Mouse (Mus musculus): ENCODE data around the gene Krtap13-1.
"Not testable (repeated sequence)": the region's sequence is repeated elsewhere in the genome, so short reads cannot be mapped to it uniquely, and the experiment has no call there.

The Krtap13-1 gene

DNA sequence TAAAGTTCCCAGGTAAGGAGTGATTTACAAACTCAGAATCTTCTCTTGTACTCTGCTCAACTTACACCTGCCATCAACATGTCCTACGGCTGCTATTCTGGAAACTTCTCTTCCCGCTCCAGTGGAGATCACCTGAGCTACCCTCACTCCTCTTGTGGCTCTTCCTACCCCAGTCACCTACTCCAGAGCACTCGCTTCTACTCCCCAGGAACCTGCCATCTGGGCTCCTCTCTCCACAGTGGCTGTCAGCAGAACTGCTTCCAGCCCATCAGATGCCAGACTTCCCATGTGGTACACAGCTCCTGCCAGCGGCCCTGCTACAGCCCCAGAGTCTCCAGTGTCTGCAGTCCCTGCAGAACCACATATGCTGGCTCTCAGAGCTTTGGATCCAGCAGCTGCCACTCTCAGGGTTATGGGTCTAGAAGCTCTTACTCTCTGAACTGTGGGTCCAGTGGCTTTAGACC is at the start of gene Krtap13-1:
Gene Krtap13-1 (plus strand): TSS at position 51 of the 464 bp plus-strand sequence.
- no peak for DNase-seq (ENCODE audit: low read depth, low spot score)

DNA sequence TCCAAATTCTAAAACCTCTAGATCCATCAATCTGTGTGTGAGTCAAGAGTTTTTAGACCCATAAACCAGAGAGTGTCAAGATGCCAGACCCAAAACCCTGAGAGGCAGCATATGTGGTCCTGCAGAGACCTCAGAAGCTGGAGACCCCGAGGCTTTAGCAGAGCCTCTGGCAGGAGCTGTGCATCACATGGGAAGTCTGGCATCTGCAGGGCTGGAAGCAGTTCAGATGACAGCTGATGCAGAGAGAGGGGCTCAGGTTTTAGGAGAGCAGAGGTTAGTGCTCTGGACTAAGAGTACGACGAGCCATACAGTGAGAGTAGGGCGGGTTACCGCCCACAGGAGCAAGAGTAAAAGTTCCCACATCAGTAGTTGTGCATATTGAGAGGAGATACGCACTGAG is 49.6 kb upstream of the Krtap13-1 start:
- DNase-seq (ENCODE audit: low read depth, low spot score), result no peak

DNA sequence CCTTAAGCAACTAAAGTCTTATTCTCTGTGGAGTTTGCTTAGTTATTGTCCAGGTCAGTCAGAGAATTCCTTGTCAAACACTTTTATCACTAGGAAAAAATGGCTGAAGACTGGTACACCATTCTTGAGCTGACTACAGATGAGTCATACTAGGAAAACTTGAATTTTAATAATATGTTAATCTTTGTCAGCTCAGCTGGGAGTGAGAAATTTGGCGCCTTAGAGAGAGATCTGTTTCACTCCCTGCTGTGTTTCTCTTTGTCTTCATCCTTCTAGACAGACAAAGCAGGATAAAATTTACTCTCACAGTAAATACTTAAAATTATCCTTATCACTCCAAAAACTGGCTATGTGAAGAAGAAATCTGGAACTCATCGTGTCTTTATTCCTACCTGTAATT is 47.4 kb upstream of the Krtap13-1 start:
- DNase-seq (ENCODE audit: low read depth, low spot score), result no peak

DNA sequence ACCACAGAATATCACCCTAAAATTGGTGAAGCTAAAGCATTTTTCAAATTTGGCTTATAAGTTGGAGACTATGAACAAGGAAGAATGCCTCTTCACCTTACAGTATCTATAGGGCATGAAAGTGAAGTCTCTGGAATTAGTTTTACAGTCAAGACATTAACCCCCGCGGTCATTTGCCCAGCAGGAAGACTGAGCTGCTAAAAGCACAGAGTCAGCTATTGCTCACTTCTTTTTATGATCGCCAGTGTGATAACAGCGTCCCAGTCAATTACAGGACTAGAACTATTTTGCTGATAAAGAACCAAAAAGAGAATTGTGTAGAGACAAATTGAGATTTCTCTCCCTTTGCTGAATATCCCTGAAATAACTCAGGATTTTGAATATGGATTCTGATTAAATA is 32.4 kb upstream of the Krtap13-1 start:
- DNase-seq (ENCODE audit: low read depth, low spot score), result no peak

DNA sequence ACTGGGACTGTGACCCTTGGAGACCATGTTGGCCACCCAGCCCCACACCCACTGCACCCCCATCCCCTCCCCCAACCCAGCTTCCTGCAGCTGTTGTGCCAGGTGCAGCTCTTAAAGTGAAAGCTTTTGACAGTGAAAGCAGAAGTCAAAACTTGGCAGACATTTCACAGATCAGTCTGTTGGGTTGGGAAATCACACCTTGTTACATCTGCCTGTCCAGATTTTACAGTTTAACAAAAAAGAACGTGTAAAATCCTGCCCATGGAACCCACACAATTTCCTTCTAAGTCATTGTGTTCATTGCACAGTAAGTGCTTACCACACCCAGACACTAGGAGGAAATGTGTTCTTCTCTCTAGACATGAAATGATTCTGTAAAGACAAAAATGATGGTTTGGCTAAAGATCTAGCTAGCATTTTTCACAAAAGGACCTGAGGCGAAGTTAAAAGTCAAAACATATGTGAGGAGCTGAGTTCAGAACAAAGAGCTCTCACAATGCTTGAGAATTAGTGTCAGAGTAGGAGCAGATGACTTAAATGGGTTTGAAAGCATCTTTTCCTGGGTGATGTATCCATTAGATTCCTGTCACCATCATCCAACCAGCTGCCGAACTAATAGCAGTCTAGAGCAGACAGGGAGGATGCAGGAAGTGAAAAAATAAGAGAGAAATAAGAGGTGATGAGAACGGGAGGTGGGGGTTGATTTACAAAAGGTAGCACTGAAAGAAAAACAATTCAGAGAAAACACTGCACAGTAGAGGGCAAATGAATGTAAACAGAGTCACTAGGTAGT is 27.4 kb upstream of the Krtap13-1 start:
- DNase-seq (ENCODE audit: low read depth, low spot score), result no peak

DNA sequence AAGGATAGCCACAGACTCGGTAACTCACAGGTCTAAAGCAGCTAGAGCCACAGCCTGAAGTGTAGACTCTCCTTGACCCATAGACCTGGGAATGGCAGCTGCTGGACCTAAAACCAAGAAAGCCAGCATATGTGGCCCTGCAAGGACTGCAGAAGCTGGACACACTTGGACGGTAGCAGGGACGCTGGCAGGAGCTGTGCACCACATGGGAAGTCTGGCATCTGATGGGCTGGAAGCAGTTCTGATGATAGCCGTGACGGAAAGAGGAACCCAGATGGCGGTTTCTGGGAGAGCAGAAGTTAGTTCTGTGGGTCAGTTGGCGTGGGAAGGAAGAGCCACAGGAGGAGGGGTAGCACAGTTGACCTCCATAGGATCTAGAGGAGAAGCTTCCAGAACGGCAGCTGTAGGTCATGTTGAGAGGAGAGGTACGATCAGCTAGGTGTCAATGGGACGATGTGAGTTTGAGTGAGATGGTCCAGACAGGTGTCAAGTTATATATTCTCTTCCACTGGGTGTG is 21.1 kb upstream of the Krtap13-1 start, which contains the start of gene 2310061N02Rik:
Gene 2310061N02Rik (minus strand): TSS at position 467 of the 517 bp plus-strand sequence.
- no peak for DNase-seq (ENCODE audit: low read depth, low spot score)

DNA sequence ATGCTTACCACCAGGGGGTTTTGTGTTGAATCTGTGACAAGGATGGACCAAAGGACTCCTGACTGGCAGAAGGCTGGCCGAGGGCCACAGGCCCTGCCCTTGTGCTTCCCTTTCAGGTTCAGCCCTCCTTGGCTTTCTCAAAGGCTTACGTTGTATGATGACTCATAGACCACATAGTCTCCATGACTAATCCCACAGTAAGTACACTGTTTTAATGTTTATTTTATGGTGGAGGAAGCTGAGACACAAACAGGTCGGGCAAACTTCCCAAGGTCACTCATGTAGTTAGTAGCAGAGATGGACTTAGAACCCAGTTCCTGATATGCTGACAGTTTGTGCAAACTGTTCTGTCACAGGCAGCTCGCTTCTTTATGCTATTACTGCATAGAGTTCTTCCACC is 17.9 kb upstream of the Krtap13-1 start:
- DNase-seq (ENCODE audit: low read depth, low spot score), result no peak

DNA sequence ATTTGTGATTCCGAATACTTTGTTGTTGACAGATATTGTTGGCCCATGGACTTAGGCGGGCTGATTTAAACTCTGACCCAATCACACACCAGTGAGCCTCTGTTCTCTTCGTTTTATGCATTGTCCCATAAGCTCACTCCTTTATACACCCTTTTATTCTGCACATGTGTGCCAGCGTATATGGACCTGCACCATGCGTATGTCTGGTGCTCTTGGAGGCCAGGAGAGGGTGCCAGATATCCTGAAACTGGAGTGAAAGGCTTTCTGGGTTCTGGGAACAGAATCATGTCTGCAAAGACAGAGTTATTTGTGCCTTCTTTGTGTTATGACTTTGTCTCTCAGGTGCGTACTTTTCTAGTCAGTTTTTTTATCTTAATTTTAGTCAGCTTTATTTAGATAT is 17.4 kb upstream of the Krtap13-1 start:
- no peak for DNase-seq (ENCODE audit: low read depth, low spot score)

DNA sequence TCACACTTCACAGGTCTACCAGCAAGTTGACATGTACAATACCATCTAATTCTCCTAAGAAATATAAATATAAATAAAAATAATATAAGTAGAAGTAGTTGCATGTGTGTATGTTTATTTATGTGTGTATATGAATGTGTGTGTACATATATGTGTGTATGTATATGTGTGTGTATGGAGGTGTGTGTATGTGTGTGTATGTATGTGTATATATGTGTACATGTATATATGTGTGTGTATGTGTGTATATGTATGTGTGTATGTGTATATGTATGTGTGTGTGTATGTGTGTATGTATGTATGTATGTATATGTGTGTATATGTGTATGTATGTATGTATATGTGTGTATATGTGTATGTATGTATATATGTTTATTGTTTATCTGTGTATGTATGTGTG is 12.1 kb upstream of the Krtap13-1 start:
- no peak for DNase-seq (ENCODE audit: low read depth, low spot score)

DNA sequence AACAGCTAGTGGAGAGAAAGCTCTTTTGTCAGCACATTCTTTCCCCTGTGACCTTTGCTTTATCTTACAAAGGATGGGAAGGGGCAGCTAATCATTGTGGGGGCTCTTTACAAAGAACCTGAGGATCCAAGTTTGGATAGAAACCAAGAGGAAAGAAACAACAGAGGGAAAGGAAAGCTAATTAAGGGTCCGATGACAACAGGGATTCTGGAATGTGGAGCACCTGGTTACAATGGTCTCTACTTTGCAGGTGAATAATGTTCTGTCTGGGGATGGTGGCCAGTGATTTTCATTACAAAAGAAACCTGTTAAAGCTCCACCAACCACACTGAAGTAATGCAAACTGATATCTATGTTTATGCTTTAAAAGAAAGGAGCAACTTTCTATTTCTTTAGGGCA is 8.6 kb upstream of the Krtap13-1 start:
- DNase-seq (ENCODE audit: low read depth, low spot score), result no peak

DNA sequence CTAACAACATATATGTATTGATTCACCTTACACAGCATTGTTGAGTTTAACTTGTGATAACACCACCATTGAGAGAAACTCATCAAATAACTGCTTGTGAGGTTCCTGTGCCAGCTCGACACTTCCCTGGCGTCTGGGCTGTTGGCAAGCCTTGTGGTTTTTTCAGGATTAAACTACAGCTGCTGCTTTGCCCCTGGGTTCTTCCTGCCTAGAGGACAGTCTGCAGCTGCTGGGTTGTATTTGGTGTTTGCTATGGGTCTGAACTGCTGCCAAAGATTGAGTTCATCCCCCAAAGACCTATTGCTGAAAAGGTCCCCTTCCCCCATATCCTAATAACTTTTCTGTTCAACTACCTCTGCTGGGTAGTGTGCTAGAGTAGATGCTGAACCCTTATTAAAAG is 6.7 kb downstream of the Krtap13-1 start:
- no peak for DNase-seq (ENCODE audit: low read depth, low spot score)

DNA sequence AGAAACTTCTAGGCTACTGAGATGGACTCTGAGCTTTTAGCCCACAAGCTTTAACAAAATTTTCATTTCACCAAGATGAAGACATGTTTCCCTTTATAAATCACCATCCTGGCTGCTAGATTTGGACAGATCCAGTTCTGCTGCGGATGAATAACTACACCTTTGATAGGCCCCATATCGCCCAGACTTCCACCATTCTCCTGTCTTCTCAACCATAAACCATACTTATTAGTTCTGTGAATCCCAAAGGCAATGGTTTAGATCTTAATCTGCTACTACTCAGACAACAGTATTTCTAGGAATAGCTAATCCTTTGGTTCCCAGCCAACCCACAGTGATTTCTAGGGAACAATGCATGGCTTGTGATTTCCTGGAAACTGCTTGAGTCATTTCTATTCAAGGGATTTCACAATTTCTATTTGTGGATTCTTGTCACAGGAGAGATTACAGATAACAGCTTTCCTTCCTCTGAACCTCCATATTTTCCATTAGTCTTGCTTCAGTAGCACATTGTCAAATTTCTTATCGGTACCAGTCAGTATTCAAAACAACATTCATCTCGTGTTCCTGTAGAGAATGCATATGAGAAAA is 16.2 kb downstream of the Krtap13-1 start:
- no peak for DNase-seq (ENCODE audit: low read depth, low spot score)

DNA sequence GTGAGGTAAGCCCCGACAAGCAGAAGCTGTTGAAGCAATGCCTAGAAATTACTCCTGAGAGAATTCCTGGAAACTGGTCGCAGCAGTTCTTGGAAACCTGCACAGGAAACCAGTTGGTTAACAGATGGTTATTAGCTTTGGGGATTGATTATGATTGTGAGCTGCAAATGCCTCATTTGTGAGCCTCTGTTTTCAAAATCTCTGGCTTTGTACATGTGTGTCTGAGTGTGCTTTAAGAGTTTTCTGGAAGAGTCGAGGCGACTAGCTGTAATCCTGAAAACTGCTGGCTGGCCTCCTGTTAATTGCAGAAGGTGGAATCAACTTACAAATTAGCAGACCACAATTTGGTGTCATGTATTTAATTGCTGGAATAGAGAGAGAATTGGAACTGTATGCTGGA is 19.3 kb downstream of the Krtap13-1 start:
- no peak for DNase-seq (ENCODE audit: low read depth, low spot score)

DNA sequence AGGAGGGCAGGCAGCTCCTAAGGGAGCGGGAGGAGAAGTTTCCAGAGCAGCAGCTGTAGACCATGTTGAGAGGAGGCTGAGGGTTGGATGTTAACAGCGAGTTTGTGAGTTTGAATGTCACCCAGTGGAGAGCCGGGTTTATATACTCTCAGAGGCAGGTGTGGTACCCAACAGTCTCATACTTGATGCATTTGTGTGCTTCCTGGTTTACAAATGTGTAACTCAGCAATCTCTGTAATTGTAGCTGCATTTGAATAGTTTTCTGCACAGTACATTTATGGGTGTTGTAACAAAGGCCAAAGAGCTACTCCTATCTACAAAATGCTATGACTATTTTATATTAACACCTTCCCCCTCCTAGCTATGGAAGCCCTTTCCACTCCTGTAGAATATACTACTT is 22.9 kb downstream of the Krtap13-1 start, which contains the start of gene Krtap13:
Gene Krtap13 (minus strand): TSS at position 101 of the 400 bp plus-strand sequence.
- DNase-seq (ENCODE audit: low read depth, low spot score), result not testable (repeated sequence)

DNA sequence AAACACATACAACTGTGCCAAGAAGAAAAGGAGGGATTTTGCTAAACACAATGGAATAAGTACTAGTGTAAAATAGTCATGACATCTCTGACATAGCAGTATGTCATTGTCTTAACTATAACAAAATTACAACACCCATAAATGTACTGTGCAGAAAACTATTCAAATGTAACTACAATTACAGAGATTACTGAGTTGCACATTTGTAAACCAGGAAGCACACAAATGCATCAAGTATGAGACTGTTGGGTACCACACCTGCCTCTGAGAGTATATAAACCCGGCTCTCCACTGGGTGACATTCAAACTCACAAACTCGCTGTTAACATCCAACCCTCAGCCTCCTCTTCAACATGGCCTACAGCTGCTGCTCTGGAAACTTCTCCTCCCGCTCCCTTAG is 29.9 kb downstream of the Krtap13-1 start, which contains the start of gene 2310034C09Rik:
Gene 2310034C09Rik (plus strand): TSS at position 301 of the 400 bp plus-strand sequence.
- DNase-seq (ENCODE audit: low read depth, low spot score), result not testable (repeated sequence)

DNA sequence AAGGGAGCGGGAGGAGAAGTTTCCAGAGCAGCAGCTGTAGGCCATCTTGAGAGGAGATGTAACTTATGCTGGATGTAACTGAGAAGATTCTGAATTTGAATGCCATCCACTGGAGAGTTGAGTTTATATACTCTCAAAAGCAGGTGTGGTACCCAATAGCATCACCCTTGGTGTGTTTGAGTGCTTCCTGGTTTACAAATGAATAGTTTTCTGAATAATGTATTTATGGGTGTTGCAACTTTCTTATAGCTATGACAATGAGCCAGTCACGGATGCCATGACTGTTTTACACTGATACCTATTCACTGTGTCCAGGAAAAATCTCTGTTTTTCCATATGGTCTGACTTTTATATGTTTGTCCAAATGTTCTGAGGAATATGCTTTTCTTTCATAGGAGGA is 45.4 kb downstream of the Krtap13-1 start, which contains the start of gene 2310057N15Rik:
Gene 2310057N15Rik (minus strand): TSS at position 101 of the 400 bp plus-strand sequence.
- DNase-seq (ENCODE audit: low read depth, low spot score), result no peak

DNA sequence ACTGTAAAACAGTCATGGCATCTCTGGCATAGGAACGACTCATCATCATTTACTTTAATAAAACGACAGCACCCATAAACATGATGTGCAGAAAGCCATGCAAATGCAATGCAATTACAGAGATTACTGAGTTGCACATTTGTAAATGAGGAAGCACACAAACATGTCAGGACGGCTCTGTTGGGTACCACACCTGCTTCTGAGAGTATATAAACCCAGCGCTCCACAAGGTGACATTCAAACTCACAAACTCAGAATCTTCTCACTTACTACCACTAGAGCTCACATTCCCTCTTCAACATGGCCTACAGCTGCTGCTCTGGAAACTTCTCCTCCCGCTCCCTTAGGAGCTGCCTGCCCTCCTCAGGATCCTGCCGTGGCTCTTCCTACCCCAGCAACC is 48.9 kb downstream of the Krtap13-1 start, which contains the start of gene Gm5965:
Gene Gm5965 (plus strand): TSS at position 301 of the 400 bp plus-strand sequence.
- DNase-seq (ENCODE audit: low read depth, low spot score), result no peak

Data from WW6 (cell line).